Mouse (Mus musculus) cerebellum, postnatal 25 days (tissue): ENCODE measurements around the gene Eif4g1.

Source experiments
- DNase-seq, 2 experiments: peaks; one replicate each; pipeline ENCODE4 v3.0.0; 2021; ENCODE audit warnings: mixed read lengths in 2 of 2

Eif4g1 gene

GRCm38 (mm10) chr16:20706407-20707055 is 38.4 kb downstream of the Eif4g1 start:
- DNase-seq = peak; percentile 40 to 46

DNA sequence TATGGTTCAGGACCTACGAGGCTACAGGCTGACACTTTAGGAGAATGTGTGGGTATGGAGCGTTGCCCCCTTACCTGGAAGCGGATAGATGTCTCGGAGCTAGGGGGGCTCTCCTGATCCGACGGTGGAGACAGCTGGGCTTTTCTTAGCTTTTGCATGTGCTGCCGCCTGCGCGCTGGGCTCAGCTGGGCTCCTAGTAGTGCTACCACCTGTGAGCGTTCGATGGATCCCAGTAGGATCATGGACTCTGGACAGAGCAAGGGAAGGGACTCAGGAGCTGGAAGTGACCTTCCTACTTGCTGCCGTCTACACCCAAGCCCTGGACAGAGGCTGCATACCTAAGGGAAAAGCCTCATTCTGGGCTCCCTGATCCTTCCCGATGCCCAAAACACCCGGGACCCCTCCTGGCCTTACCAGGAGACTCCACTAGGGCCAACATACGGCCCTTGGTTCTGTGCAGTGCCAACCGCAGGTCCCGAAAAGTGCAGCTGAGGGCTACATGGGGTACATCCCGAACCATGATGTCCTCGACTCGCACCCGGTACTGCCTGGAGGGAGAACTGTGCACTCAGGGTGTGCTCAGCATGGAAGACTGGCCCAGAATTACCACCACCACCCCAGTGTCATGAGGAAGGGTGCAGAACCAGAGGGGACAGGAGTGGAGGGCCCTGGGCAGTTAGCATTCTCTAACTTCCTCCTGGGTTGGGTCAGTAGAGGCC is 40.3 kb downstream of the Eif4g1 start:
- DNase-seq = no peak

DNA sequence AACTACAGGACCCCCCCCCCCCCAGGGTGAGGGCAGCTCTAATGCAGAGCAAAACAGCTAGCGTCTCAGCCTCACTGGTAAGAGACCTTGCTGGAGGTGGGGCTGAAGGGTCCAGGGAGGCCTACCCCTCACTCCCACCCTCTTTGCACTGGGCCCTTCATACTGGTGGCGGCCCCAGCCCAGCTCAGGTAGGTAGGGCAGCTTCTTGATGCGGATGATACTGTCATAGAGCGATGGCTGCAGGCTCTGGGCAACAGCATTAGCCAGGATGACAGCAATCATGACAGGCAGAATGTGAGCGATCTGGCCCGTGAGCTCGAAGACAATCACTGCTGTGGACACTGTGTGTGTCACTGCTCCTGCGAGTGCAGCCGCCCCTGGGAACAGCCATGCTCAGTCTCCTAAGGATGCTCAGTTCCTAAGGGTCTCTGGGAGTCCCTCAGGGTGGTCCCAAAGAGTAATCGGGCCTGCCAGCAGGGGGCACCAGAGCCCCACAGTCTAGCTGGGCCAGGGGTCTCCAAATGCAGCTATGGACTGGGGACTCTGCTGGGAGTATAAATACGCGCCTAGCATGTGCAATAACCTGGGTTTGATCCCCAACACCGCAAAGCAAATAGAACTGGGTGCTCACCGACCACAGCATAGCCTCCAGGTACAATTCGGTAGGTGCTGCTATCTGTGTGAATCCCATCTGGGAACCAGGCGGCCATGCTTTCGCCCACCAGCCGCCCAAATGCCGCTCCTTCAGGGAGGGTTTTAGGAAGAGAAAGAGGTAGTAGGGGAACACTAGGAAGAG is 41.0 kb downstream of the Eif4g1 start:
- peak; percentile 49 to 57 for DNase-seq

DNA sequence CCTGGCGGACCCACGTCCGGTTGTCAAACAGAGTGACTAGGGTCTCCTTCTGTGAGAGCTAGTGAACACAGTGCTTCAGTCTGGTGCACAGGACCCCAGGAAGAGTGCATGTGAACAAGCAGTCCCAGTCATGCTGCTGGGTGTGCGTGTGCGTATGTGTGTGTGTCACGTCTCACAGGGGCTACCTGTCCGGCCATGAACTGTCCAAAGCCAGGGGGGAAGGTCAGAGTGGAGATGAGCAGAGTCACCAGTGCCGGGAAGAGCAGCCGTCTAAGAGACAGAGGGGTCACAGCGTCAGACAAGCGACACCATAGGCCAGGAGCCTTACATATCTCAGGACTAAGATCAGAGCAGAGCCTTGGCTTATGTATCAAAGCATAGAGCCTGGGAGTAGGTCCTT is 42.3 kb downstream of the Eif4g1 start:
- DNase-seq = no peak

- DNase-seq = peak in 1 of 2 experiments; percentile 44
Observed at GRCm38 (mm10) chr16:20710810-20711209, 42.7 kb downstream of the Eif4g1 start.

GRCm38 (mm10) chr16:20712190-20712589 is 44.1 kb downstream of the Eif4g1 start:
- no peak for DNase-seq

DNA sequence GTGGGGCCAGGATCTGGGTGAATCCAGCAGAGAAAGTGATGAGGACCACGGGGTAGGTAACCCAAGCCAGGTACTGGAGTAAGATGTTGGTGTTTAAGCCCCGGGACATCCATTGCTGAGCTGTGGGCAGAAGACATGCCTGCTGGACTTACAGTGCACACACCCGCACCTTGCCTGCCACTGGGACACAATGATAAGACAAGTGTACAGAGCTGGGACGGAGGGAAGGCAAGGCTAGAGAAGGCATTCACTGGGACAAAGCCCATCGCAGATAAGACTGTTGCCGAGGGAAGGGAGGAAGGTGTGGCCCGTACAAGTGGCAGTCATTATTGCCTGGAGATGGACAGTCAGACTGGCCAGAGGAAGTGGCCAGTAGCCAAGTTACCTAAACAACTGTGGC is 44.8 kb downstream of the Eif4g1 start:
- no peak for DNase-seq

DNA sequence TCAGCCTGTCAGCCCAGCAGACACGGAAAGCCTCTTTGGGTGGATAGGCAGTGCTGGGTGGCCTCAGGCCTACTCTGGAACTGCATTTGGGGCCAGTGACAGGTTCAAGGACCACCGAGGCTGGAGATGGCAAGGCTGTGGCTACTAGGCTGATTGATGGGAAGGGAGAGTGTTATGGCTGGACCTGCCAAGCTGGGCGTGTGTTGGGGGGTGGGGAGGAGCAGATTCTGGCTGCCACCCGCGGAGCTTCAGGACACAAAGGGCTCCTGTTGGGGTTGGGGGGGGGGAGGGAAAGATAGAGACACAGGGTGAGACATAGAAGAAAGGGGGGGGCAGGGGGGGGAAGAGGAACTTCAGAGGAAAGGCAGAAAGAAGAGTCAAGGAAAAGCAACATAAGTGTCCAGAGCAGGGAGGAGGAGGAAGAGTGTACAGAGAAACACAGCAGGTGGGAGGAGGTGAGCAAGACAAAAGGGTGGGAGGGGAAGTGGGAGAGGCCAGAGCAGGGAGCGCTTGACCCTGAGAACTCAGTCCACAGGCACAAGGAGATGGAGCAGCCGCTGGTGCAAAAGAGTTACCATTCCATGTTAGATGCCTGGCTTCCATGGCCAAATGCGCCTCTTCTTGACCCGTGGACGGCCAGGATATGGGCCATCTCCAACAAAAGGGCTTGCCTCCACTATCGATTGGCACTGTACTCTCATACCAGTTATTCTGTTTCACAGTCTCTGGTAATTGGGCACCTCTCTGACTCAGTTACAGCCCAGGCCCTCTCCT is 46.4 kb downstream of the Eif4g1 start:
- peak; percentile 19 to 32 for DNase-seq

DNA sequence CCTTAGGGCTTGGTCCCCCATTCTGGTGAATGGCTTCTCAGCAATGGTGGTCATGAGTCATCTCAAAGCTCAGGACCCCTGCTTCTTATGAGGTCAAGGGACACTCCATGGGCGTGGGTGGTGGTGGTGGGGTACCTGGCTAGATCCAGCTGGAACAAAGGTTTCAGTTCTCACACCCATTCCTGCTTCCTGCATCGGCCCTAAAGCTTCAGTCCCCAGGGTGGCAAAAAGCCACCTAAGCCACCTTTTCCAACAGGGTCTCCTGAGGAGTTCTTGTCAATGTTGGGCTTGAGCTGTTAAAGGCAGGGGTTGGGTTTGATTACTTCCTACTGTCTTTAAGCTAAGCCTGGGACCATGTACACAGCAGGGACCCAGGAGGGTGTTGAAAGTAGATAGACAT is 47.0 kb downstream of the Eif4g1 start:
- peak in 1 of 2 experiments; percentile 11 for DNase-seq

DNA sequence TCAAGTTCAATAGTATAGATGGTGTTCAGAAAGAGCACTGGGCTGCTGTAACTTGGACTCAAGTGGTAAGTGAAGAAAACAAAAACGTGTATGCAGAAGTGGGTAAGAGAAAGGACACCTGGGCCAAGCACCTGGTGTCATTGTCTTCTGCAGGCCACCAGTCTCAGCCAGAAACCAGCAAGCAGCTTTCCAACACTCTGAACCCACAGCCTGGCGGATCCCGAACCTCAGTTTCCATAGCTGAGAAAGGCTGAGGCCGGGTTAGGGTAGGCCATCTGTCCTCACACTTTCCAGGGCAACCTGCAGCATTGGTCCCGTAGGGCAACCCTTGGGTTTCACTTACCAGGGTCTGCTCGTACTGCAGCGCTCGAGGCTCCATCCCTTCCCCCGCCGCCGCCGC is 47.5 kb downstream of the Eif4g1 start:
- no peak for DNase-seq

DNA sequence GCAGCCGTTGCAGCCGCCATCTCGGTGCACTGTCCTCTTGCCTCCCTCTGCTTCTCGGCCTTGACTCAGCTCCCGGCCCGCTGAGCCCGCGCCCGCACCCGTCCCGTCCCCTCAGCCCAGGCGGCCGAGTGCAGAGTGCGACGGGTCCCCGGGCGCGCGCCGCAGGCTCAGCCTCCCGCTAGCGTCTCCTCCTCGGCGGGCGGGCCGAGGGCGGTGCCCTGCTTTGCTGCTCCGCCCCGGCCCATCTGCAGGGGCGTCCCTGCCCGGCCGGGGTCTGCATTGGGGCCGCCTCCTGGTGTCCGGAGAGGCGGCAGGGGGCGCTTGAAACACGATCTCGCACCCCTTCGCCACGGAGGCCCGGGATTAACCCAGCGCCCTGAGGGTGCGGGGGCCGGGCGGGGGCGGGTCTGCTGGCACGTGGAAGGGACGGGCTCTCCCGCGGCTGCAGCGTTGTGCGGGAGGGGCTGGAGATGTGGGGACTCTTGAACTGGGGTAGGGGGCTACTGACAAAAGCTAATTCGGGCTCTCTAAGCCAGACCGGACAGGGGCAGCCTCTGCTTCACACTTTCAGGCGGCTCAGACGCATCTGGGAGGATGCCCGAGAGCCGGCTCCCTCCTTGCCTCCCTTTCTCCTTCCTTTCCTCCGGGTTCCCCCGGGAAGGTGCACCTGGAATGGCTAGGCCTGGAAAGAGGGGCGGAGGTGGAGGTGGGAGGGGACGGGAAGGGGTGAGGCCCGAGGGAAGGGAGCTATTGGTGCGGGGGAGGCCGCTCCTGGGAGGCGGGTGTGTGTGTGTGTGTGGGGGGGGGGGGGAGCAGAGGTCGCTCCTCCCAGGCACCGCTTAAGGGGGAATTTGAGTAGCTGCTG is 48.1 kb downstream of the Eif4g1 start:
- DNase-seq = peak; percentile 85 to 86

DNA sequence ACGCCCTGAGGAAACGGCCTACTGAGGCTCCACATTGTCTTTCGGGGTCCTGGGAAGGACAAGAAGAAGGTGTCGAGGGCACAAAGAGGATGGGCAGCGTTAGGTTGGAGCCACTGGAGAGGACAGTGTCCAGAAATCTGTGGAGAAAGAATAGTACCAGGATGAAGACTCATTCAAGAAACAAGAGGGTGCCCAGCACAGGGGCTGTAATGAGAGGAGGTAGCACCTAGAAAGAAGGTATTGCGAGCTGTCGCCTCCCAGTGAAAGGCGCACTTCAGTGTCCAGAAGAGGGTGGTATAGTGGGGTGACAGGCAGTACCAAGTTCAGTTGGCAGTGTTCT is 48.7 kb downstream of the Eif4g1 start:
- no peak for DNase-seq

DNA sequence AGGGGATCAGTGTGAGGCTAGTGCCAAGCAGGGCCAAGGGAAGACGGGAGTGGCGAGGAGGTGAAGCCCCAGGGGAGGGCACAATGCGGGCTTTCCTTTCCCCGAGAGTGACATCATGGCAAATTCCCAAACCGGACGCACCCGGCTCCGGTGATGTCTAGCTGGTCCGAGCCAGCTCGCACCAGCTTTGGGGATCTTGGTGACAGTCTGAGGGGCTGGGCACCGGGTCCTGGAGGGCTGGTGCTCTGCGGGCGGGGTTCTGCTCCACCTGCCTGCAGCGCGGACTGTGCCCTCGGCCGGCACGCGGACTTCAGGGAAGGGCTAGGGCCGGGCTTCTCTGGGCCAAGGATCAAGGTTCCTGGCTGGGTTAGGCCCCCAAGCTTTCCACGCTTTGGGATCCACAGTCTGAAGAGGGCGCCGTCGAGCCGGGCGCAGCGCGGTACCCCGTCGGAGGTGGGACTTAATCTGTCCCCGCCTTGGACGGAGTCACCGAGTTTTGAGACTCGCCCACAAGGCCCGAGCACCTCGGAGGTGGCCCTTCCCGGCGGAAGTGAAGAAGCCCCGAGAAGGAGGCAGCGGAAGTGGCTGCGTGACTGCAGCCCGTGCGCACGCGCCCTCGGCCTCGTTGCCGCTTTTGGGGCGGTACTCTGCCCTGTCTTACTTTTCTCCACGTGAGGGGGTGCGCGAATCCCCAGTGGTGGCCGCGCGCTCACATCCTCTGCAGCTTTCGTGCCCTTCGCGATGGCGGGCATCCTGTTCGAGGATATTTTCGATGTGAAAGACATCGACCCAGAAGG is 49.3 kb downstream of the Eif4g1 start, which contains the start of the genes Polr2h and Clcn2:
TSS of gene Polr2h (plus strand) at position 485 of the 797 bp plus-strand sequence.
TSS of gene Clcn2 (minus strand) at position 566 of the 797 bp plus-strand sequence.
- DNase-seq = peak; percentile 96 to 97

- no peak for DNase-seq
Observed at GRCm38 (mm10) chr16:20717978-20718670, 50.0 kb downstream of the Eif4g1 start.

DNA sequence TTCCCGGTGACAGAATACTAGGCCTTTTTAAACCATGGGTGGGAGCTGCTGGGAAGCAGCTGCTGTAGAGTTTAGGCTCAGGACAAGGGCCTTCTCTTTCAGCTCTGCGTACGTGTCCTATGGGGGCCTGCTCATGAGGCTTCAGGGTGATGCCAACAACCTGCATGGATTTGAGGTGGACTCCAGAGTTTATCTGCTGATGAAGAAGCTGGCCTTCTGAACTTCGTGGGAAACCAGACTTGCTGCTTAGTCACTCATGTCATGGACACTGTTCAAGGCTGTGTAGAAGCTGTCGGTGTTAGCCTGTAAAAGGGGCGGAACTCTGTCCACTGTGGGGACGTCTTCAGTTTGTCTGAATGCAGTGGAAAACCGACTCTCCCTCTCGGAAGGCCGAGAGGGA is 53.7 kb downstream of the Eif4g1 start:
- no peak for DNase-seq

DNA sequence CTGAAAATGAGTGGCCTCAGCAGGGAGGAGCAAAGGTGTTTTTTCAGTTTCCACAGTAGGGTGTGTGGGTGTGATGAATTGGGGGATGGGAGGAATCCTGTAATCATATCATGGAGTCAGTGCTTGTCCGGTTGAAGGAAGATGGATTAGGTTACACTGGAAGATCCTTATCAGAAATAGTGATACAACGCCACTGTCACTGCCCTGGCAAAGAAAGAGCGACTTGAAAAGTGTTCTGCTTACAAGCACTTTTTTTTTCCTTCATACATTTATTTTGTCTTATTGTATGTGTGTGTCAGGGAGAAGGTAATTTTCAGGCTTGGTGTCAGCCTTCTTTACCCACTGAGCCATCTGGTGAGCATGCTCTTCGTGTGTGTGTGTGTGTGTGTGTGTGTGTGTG is 54.6 kb downstream of the Eif4g1 start:
- no peak for DNase-seq

- no peak for DNase-seq
Observed at GRCm38 (mm10) chr16:20723247-20723646, 55.1 kb downstream of the Eif4g1 start.

DNA sequence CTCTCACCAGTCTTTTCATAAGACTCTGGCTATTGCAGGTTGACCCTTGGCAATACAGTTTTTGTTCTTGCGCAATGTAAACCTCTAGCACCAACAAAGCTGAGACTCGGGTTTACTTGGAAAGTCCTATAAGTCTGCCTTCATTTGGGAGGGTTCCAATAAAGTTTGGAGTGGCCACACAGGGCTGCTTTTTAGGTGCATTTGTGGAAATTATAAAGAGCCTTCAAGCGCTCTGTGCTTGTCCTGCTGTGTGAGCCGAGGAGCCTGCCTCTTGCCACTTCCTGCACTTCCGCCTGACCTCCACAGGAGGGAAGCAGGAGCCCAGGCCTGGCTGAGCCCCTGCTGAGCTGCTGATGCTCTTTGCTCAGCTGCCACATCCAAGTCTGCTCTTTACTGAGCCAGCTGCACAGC is 56.2 kb downstream of the Eif4g1 start:
- peak in 1 of 2 experiments; percentile 36 for DNase-seq

DNA sequence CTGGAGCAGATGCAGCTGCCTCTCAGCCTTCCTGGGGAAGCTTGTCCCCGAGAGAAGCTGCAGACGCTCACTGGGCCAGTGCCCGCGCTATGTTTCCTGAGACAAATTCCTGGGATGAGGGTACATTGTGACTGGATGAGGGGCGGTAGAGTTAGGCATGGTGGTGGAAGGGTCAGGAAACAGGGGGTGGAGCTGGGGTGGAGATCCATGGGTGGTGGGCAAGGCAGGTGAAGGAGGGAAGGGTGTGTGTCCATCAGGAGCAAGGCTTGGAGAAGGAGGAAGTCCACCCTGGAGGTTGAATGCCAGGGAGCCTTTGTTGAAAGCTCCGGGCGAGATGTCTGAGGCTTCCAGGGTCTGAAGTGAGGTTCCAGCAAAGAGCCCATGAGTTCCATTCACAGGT is 57.2 kb downstream of the Eif4g1 start:
- no peak for DNase-seq

DNA sequence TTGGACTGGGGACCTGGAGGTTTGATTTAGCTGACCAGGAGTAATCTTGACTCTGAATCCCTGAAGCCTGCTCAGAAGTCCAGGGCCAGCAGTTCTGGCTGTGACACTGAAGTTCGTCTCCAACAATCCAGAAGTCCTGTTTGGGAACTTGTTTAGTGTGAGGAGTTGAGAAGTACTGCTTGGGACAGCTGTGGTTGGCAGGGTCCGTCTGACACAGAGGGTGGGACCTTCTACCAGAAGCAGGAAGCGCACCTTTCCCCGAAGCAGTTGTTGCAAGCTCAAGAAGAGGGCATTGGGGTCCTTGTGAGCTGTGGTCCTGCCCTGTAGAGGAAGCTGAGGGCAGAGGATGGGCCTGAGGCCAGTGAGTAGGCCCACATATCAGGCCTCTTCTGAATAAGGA is 57.6 kb downstream of the Eif4g1 start:
- DNase-seq = no peak
